Mouse (Mus musculus): ENCODE data around the gene Olfr27. TPM values are rescaled to one million over a fixed set of nuclear protein-coding genes. Genes with fewer than 3 reads are reported as not detected.

Gene Olfr27
- not detected for polyA plus RNA-seq (2015; fragmentation: Illumina TruSeq; extraction: RNeasy Lipid Tissue Mini Kit (QIAGEN cat#74804); ENCODE audit: low read depth, low replicate concordance)

DNA sequence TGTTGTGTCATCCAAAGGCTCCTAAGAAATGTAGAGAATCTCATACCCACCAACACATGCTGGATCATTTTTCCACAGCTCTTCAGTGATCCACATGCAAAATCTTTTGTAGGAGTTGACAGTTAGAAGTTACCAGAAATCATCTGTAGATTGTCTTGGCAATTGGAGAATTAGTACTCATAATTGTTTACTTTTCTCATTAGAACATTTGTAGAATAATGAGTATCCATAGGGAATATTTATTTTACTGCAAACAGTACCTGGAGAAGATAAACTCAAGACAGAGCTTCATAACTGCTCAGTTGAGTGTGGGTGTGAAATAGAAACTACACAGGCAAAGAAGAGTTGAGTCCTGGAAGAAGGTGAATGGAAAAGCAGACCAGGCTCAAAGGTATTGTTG, at the start of gene Olfr27:
Gene Olfr27 (plus strand): TSS at position 301 of the 400 bp plus-strand sequence.

DNA sequence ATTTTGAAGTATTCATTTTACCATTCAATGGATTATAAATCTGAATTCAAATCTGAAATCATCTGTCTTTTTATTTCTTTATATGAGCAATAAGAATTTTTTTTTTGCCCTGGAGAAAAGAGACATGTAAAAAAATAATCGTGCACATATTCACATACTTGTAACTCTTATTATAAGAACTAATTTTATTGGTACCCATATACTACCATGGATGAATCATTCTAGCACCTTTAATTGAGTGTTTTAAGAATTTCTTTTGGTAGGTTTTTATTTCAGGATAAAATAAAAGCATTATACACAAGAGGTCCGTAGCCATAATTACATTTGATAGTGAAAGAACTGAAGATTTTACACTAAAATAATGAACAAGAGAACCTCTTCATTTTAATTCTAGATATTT, 49.1 kb upstream of the Olfr27 start, which contains the start of gene Olfr938:
Gene Olfr938 (minus strand): TSS at position 101 of the 400 bp plus-strand sequence.

GRCm38 (mm10) chr9:39166004-39166403, 38.1 kb downstream of the Olfr27 start, which contains the start of gene Olfr943:
Gene Olfr943 (plus strand): TSS chr9:39166304.

Other genes starting within 250 kb of the Olfr27 start
- gene Olfr930, start 198.3 kb upstream of the Olfr27 start, polyA plus RNA-seq (2015; fragmentation: Illumina TruSeq; extraction: RNeasy Lipid Tissue Mini Kit (QIAGEN cat#74804); ENCODE audit: low read depth, low replicate concordance) = not detected
- not detected for gene Olfr933, start 155.8 kb upstream of the Olfr27 start, polyA plus RNA-seq (2015; fragmentation: Illumina TruSeq; extraction: RNeasy Lipid Tissue Mini Kit (QIAGEN cat#74804); ENCODE audit: low read depth, low replicate concordance)
- not detected for gene Olfr934, start 139.8 kb upstream of the Olfr27 start, polyA plus RNA-seq (2015; fragmentation: Illumina TruSeq; extraction: RNeasy Lipid Tissue Mini Kit (QIAGEN cat#74804); ENCODE audit: low read depth, low replicate concordance)
- gene Olfr935, start 128.4 kb upstream of the Olfr27 start, polyA plus RNA-seq (2015; fragmentation: Illumina TruSeq; extraction: RNeasy Lipid Tissue Mini Kit (QIAGEN cat#74804); ENCODE audit: low read depth, low replicate concordance) = not detected
- not detected for gene Olfr146, start 104.8 kb upstream of the Olfr27 start, polyA plus RNA-seq (2015; fragmentation: Illumina TruSeq; extraction: RNeasy Lipid Tissue Mini Kit (QIAGEN cat#74804); ENCODE audit: low read depth, low replicate concordance)
- not detected for gene Olfr937, start 63.2 kb upstream of the Olfr27 start, polyA plus RNA-seq (2015; fragmentation: Illumina TruSeq; extraction: RNeasy Lipid Tissue Mini Kit (QIAGEN cat#74804); ENCODE audit: low read depth, low replicate concordance)
- not detected for gene Olfr938, start 49.2 kb upstream of the Olfr27 start, polyA plus RNA-seq (2015; fragmentation: Illumina TruSeq; extraction: RNeasy Lipid Tissue Mini Kit (QIAGEN cat#74804); ENCODE audit: low read depth, low replicate concordance)
- not detected for gene Olfr943, start 38.2 kb downstream of the Olfr27 start, polyA plus RNA-seq (2015; fragmentation: Illumina TruSeq; extraction: RNeasy Lipid Tissue Mini Kit (QIAGEN cat#74804); ENCODE audit: low read depth, low replicate concordance)
- gene Olfr944, start 73.8 kb downstream of the Olfr27 start, polyA plus RNA-seq (2015; fragmentation: Illumina TruSeq; extraction: RNeasy Lipid Tissue Mini Kit (QIAGEN cat#74804); ENCODE audit: low read depth, low replicate concordance) = not detected
- not detected for gene Olfr1537, start 121.9 kb downstream of the Olfr27 start, polyA plus RNA-seq (2015; fragmentation: Illumina TruSeq; extraction: RNeasy Lipid Tissue Mini Kit (QIAGEN cat#74804); ENCODE audit: low read depth, low replicate concordance)
- gene Olfr945, start 148.7 kb downstream of the Olfr27 start, polyA plus RNA-seq (2015; fragmentation: Illumina TruSeq; extraction: RNeasy Lipid Tissue Mini Kit (QIAGEN cat#74804); ENCODE audit: low read depth, low replicate concordance) = not detected
- gene Olfr948, start 197.9 kb downstream of the Olfr27 start, polyA plus RNA-seq (2015; fragmentation: Illumina TruSeq; extraction: RNeasy Lipid Tissue Mini Kit (QIAGEN cat#74804); ENCODE audit: low read depth, low replicate concordance) = not detected

Data from brain, adult 10 weeks (tissue).